Mouse (Mus musculus): ENCODE results near the gene Odf3b.

Odf3b gene

DNA sequence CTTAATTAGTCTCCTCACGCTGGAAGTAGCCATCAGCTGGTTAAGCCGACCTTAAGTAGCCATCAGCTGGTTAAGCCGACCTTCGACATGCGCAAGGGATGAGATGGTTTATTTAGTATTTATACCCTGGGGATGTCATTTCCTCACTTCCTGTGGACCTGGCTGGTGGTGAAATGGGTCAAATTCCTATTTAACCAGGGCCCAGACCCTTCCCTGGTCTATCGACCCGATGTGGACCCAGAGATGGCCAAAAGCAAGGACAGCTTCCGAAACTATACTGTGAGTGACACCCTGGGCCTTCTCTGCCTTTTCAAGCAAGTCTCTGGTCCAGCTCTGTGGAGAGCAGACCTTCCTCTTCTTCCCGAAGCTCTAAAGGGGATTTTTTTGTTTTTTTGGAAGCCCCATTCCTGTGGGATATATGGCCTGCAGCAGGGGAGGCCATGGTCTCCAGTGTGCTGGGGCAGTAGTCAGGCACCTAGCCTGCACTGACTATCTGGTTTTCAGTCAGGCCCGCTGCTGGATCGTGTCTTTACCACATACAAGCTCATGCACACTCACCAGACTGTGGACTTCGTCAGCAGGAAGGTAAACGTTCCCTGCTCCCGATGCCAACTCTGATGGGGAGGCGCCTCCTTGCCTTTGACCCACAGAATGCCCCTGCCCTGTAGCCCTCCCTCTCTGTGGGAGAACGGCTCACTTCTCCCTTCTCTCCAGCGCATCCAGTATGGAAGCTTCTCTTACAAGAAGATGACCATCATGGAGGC is 44.1 kb downstream of the Odf3b start:
- DNase-seq, result no peak

- DNase-seq, result no peak
Observed at GRCm38 (mm10) chr15:89334271-89334670, 44.8 kb downstream of the Odf3b start, which contains the start of gene Miox. TSS of gene Miox (plus strand) at chr15:89334398.

All from thymus, postnatal 25 days (tissue).